Mouse (Mus musculus): ENCODE measurements around the gene Lrrc51.

DNA sequence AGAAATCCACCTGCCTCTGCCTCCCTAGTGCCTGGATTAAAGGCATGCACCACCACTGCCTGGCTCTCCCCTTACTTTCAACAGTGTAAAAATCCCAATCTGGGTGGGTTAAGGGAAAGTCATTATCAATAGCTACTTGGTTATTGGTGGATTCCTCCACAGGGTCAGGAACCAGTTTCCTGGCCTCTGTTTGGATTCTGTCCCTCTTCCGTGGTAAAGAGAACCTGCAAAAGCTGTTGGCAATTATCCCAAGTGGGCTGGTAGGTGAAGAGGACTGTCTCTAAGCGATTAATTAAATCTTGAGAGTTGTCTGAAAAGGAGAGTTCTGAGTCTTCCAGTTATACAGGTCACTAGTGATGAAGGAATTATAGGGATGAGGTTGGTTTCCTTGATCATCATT lies 4.7 kb upstream of the Lrrc51 start:
- TF ChIP-seq CTCF (IDR thresholded peaks at IDR 0.05; ENCODE audit: extremely low read depth, insufficient read depth, insufficient read length, insufficient replicate concordance) (no peak), POLR2A (IDR thresholded peaks at IDR 0.05; ENCODE audit: low read depth, low read length) (no peak)
